Mouse (Mus musculus) MEL-GATA-1-ER (cell line): Measurements from ENCODE around the gene Chml.

Source experiments
- DNase-seq: peaks from one replicate; pipeline ENCODE4 v3.0.0-alpha.2; 2012; ENCODE audit warnings: low read depth; ENCODE audit errors: extremely low read depth

Chml gene

GRCm38 (mm10) chr1:175692246-175692996, at the start of gene Chml, which contains the start of gene Opn3:
TSS of gene Chml (minus strand) at chr1:175692901.
TSS of gene Opn3 (minus strand) at chr1:175692776.
- peak; percentile 93 for DNase-seq

- no peak for DNase-seq
Measured at GRCm38 (mm10) chr1:175725771-175726170, 33.1 kb upstream of the Chml start.

DNA sequence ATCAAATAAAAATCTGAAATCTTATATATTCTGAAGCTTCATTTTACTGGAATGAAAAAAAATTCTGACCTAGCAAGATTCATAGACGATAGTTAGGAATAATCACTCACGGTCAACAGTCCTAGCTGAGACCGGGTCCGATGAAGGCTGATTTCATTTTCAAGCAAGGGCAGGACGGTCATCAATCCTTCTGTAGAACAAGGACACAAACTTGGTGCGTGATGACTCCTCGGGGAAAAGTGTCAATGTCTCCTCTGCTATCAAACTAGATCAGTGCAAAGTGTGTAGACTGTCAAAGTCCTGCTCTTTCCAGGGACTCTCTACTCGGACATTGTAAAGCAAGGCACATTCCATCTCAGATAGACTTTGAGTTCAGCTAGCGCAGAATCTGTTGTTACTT, 24.1 kb upstream of the Chml start:
- no peak for DNase-seq

- no peak for DNase-seq
Measured at GRCm38 (mm10) chr1:175712338-175712909, 19.7 kb upstream of the Chml start.

GRCm38 (mm10) chr1:175708013-175708412, 15.3 kb upstream of the Chml start:
- DNase-seq: no peak

DNA sequence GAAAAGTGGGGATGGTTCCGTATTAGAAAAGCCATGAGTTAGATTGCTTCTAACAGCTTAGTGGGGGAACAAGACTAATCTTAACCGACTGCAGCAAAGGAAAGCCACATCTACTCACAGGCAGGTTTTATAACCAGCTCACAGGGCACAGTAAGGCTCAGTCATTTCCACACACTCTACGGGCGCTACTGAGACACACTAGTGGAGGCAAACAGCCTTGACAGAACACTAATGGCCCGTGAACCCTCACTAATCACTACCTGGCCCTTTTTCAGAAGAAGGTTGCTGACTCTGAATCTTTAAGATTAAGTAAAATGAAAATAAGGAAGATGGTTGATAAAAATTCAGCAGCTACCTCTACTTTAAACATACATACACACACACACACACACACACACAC, 14.9 kb upstream of the Chml start:
- no peak for DNase-seq

GRCm38 (mm10) chr1:175701145-175701544, 8.4 kb upstream of the Chml start:
- no peak for DNase-seq

GRCm38 (mm10) chr1:175699796-175700195, 7.1 kb upstream of the Chml start:
- DNase-seq: no peak

DNA sequence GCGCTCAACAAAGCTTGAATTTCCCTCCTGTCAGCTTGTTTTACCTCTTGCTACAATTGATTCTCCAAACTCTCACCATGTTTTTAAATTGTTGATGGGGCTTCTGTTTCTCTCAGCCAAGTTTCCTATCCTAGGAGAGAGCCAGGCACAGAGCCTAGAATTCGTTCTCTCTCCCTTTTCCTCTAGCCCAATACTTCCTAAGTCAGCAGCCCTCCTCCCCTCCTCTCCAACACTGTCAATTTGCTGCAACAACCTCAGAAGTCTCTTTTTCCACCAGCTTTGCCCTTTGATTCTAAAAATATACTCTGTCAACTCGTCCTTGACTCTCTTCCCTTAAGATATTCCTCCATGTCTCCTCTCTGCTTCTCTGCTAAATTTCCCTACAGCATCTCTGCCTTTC, 6.7 kb upstream of the Chml start:
- DNase-seq: no peak

DNA sequence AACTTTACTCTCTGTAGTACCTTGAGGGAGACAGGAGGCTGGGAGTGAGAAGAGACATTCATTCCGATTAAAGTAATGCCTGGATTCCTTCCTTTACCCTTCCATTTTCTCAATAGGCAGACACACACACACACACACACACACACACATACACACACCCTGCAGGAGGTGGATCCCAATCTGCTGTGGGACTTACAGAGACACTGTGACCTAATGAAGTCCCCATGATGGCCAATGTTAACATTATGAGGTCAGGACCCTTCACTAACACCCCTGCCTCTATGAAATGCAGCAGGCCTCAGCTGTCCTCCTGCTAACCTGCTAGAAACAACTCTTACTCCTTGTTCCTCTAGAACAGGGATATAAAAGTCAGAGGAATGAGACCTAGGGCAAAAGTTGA, 5.6 kb upstream of the Chml start, which contains the start of gene Wdr64:
Wdr64 (plus strand) TSS at position 301 of the 400 bp plus-strand sequence.
- no peak for DNase-seq

DNA sequence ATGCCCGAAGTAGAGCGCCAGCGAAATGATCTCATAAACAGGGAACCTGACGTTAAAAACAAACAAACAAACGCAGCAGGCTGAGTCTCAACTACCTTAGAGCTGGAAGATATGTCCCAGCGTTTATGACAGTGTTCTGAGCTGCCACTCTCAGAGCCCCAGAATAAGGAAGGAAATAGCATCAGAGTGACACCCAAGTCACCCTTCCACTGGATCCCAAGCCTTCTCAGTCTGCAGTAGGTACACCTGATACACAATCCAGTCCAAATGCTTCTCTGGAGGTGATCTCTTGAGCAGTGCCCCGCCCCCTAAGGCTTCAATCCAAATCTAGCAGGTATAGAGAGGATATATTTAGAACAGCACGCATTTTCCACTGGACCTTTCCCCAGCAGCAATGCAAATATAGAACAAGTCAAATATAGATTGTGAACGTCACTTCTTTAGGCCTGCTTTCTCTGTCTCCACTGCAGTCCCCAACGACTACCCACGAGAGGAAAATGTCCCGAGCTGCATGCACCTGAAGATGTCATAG, 794 bp upstream of the Chml start:
- no peak for DNase-seq

DNA sequence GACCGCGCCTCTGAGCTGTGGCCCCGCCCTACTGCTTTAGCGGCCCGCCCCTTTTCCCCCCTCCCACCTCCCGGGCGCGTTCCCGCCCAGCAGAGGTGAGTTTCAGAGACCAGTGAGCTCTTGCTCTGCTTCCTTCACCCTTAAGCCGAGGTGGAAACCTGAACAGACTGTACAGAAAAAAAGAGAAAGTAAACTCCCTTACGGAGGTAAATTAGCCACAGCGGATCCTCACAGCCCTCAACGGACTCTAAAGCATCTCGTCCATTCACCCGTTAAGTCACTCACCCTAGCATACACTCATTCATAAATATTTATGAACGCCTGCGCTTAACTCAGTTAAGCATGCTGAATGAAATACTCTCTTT, 278 bp upstream of the Chml start:
- DNase-seq: no peak

GRCm38 (mm10) chr1:175691686-175692245, 935 bp downstream of the Chml start:
- DNase-seq: no peak

GRCm38 (mm10) chr1:175680995-175681394, 11.7 kb downstream of the Chml start:
- no peak for DNase-seq

- no peak for DNase-seq
Measured at GRCm38 (mm10) chr1:175677459-175677858, 15.2 kb downstream of the Chml start.

- DNase-seq: no peak
Measured at GRCm38 (mm10) chr1:175675116-175675515, 17.6 kb downstream of the Chml start.

DNA sequence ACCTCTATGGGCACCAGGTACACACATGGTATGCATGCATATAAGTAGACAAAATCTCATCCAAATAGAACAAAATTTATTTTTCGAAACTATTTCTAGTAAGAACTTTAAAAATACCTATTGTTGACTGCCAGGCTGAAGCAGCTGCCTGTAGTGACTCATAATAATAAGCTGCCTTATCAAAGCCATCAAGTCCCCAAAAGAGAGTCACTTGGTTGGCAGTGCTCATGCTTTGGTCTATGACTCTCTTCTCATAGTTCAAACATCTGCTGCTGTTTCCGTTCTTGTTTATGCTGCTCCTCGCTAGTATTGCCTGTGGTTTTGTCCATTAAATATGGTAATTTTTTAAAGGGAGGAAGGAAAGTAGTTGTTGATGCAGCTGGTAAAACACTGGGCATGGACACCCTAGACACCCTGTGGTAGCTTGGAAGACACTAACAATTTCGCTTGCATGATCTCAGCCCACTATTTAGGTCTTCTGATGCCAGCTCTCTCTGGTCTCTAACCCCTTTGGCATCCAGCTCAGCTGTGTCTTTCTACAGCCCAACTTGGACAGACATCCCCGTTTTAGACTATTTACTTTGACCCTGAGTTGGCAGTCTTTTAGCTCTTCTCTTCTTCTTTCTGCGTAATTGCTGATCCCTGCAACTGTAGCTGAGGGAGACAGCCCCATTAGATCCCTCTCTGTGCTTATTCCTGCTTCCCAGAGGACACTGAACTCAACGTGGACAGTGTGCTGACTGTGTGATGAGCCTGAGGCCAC, 19.0 kb downstream of the Chml start:
- no peak for DNase-seq

- no peak for DNase-seq
Measured at GRCm38 (mm10) chr1:175671626-175672025, 21.1 kb downstream of the Chml start.

DNA sequence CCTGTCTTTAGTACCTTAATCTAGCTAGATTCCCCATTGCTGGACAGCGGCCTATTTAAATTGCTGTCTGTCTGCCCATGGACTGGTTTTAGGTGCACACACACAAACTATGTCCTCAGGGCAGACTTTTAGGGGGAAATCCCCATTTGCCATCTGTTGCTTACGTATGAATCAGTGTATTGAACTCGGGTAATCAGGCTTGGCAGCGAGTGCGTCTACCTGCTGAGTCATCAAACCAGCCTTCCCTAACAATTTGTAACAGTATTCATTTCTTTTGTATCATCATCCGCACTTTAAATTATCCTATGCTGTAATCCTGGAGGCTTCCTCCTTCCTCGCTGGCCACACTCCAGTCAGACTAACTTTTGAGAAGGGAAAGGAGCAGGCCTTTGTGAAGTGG, 22.7 kb downstream of the Chml start:
- no peak for DNase-seq

DNA sequence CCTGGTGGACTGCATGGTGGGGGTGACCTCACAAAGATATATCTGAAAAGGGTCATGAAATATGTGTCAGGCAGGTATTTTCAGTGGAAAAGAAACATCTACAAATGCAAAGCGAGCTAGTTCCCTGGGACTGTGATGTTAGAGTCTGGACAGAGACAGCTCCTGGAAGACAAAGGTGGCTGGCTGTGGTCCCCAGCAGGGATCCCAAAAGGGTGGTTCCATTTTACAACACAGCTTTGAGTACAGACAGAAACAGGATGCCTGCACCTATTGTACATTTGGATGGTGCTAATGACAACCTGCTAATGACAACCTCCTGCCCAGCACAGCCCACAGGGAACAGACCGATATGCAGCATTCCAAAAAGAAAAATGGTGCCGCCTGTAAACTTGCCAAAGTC, 23.2 kb downstream of the Chml start:
- DNase-seq: no peak

DNA sequence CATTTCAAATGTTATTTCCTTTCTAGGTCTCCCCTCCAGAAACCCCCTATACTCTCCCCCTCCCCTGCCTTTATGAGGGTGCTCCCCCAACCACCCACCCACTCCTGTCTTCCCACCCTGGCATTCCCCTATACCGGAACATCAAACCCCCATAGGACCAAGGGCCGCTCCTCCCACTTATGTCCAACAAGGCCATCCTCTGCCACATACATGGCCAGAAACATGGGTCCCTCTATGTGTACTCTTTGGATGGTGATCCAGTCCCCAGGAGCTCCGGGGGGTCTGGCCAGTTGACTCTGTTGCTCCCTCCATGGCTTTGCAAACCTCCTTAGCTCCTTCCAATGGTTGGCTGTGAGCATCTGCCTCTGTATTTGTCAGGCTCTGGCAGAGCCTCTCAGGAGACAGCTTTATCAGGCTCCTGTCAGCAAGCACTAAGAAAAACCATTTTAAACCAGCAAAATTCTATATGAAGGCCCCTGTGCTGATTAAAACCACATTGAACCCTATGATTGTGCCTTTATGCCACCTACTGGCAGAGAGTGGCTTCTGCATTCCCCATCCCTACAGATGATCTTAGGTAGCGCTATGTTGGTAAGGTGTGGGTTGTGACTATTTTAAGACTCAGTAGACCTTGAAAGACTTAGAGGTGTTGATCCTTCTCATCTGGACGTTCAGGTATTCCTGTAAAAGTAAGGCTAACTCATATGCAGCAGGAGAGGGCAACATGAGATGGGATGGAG, 23.9 kb downstream of the Chml start:
- no peak for DNase-seq
